Mouse (Mus musculus) intestine, embryonic 15.5 days (tissue): ENCODE measurements around the gene H2-Aa. TPM values are rescaled to one million over a fixed set of nuclear protein-coding genes. Genes with fewer than 3 reads are reported as not detected.

Experiments used
- ATAC-seq: fragments of 200-750 bp; cut with Nextera tagmentation; 2 replicates; pipeline ENCODE4 v1.8.0; 2017; ENCODE audit warnings: moderate TSS enrichment, moderate library complexity
- H3K27ac ChIP-seq: fragments of 300-500 bp; sonication (generic); 2 replicates; pipeline ENCODE4 v1.5.1; 2015; ENCODE audit warnings: mild to moderate bottlenecking, inconsistent platforms
- H3K27me3 ChIP-seq: fragments of 300-500 bp; sonication (generic); replicated peaks from 2 replicates; pipeline ENCODE4 v1.6.1; 2015; ENCODE audit warnings: inconsistent platforms
- H3K36me3 ChIP-seq: fragments of 300-500 bp; sonication (generic); 2 replicates; pipeline ENCODE4 v1.6.1; 2015; ENCODE audit warnings: inconsistent platforms
- H3K4me1 ChIP-seq: fragments of 300-500 bp; sonication (generic); replicated peaks from 2 replicates; pipeline ENCODE4 v1.6.1; 2015; ENCODE audit warnings: inconsistent platforms
- H3K4me2 ChIP-seq: fragments of 300-500 bp; sonication (generic); replicated peaks from 2 replicates; pipeline ENCODE4 v1.6.1; 2015; ENCODE audit warnings: mild to moderate bottlenecking, inconsistent platforms
- H3K4me3 ChIP-seq: fragments of 300-500 bp; sonication (generic); replicated peaks from 2 replicates; pipeline ENCODE4 v1.5.1; 2015; ENCODE audit warnings: inconsistent platforms
- H3K9ac ChIP-seq: fragments of 300-500 bp; sonication (generic); 2 replicates; pipeline ENCODE4 v1.6.1; 2015; ENCODE audit warnings: inconsistent platforms
- H3K9me3 ChIP-seq: fragments of 300-500 bp; sonication (generic); 2 replicates; pipeline ENCODE4 v1.6.1; 2016; ENCODE audit warnings: inconsistent platforms
- WGBS: fragments of 180-500 bp; shearing (Covaris S2); methylation state at CpG from one replicate; pipeline ENCODE4 v1.1.7; 2015; 5-methylcytosine and 5-hydroxymethylcytosine counted together
- polyA plus RNA-seq: library from polyadenylated mRNA; unstranded; fragments of >200 nt; fragmentation: Nextera tagmentation; extraction: Ambion mirVana; gene quantifications from 2 replicates; pipeline ENCODE4 v1.2.1, GENCODE M21; 2015

Gene H2-Aa
- polyA plus RNA-seq, 1 experiment from 2014 or later = 10.2 TPM

DNA sequence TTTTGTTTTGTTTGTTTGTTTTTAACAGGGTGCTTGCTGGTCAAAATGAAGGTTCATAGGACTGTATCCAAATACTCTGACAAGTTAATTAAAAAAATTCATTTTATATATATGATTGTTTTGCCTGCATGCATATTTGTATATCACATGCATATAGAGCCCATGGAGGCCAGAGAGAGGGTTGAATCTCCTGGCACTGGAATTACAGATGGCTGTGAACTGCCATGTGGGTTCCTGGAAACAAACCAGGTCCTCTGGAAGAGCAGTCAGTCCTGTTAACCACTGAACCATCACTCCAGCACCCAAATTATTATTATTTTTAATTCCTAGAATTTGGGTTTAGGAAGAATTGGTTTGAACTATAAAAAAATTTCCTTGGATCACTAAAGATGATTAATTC is 7.7 kb upstream of the H2-Aa start:
- Histone ChIP-seq H3K4me2 (no peak overlapping the region), H3K4me3 (no peak overlapping the region), H3K27ac (no peak overlapping the region), H3K27me3 (no peaks in the 10 kb centered on the region), H3K36me3 (no peaks in the 10 kb centered on the region), H3K4me1 (no peaks in the 10 kb centered on the region), H3K9ac (no peak overlapping the region), H3K9me3 (no peaks in the 10 kb centered on the region)
- no peak for ATAC-seq

DNA sequence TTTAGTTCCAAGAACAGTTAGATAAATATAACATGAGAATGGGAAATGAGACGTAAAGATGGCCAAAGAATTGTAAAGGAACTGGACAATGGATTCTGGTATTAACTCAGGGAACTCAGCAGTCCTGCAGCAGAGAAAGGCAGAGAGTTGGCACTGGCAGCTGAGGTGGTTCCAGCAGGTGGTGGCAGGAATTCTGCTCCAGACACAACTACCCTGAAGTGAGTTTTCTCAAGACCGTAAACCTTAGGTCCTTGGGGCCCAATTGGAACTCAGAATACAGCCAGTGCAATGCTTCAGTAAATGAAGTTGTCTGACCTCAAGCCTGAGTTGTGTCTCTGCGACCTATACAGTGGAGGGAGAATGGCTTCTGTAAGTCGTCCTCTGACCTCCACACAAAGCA is 6.6 kb upstream of the H2-Aa start:
- Histone ChIP-seq H3K36me3 (no peaks in the 10 kb centered on the region), H3K4me1 (no peaks in the 10 kb centered on the region), H3K4me2 (no peak overlapping the region), H3K27ac (no peak overlapping the region), H3K9me3 (no peaks in the 10 kb centered on the region), H3K27me3 (no peaks in the 10 kb centered on the region), H3K9ac (no peak overlapping the region), H3K4me3 (no peak overlapping the region)
- ATAC-seq = no peak
- WGBS = 56% methylated on average over 4 of the region's 4 CpGs

DNA sequence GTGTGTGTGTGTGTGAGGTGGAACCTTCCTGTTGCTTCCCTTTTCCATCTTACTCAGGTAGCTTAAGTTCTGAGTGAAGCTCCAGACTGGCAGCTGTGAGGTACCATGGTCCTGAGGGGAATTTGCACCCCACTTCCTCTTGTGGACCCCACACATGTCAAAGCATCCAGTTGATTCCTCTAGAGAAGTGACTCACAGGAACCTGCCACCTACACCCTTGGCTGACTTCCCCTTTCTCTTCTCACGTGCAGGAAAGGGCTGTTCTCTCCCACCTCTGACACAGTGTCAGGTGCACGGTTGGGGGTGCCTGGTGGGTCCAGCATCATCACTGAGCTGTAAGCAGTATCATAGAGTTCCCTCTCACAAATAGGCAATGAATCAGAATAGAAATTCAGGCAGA is 5.9 kb upstream of the H2-Aa start:
- no peak overlapping the region for H3K9ac ChIP-seq
- H3K27ac ChIP-seq = no peak overlapping the region
- no peaks in the 10 kb centered on the region for H3K4me1 ChIP-seq
- H3K27me3 ChIP-seq = no peaks in the 10 kb centered on the region
- 45% methylated on average over 2 of the region's 2 CpGs for WGBS
- H3K9me3 ChIP-seq = no peaks in the 10 kb centered on the region
- no peaks in the 10 kb centered on the region for H3K36me3 ChIP-seq
- H3K4me2 ChIP-seq = no peak overlapping the region
- no peak for ATAC-seq
- H3K4me3 ChIP-seq = no peak overlapping the region

DNA sequence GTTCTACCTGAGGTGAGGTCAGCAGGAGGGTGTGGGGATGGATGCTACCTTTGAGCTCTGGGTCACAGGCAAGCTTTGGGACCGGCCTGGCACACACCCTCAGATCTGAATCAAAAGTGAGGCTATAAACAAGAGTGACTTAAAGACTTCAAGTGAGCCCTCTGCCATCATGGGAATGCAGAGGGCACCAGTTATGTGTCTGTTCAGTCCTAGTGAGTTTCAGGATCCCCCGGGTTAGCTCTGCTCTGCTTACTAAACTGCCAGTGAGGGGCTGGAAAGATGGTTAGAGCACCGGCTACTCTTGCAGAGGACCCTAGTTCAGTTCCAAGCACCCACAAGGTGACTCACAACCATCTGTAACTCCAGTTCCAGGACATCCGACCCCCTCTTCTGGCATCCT is 4.9 kb upstream of the H2-Aa start:
- Histone ChIP-seq H3K27me3 (no peaks in the 10 kb centered on the region), H3K4me1 (no peaks in the 10 kb centered on the region), H3K27ac (no peak overlapping the region), H3K36me3 (no peaks in the 10 kb centered on the region), H3K9me3 (no peaks in the 10 kb centered on the region), H3K4me3 (no peak overlapping the region), H3K4me2 (no peak overlapping the region), H3K9ac (no peak overlapping the region)
- ATAC-seq = no peak
- 92% methylated on average over 4 of the region's 4 CpGs for WGBS

DNA sequence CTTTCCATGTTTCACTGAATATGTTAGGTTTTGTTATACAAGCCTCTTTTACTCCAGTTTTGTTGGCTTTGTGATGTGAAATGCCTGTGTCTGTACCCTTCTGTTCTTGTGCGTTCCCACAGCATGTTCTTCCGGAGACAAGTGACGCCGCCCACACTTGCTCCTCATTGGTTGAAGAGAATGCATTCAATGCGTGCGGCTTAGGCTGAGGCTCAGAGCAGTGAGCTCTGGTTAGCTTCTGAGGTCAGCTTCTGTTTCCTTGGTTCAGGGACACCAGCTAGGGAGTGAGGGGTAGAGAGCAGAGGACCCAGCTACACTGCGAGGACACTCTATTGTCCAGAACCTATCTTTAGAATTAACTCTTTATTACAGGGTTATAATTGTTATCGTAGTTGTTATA is 4.0 kb upstream of the H2-Aa start:
- H3K9me3 ChIP-seq = no peaks in the 10 kb centered on the region
- H3K4me1 ChIP-seq = no peaks in the 10 kb centered on the region
- no peak overlapping the region for H3K27ac ChIP-seq
- 15% methylated on average over 8 of the region's 8 CpGs for WGBS
- H3K36me3 ChIP-seq = no peaks in the 10 kb centered on the region
- H3K27me3 ChIP-seq = no peaks in the 10 kb centered on the region
- no peak overlapping the region for H3K9ac ChIP-seq
- H3K4me3 ChIP-seq = no peak overlapping the region
- peak; percentile 82; the same call in 1 of the 2 replicates for ATAC-seq
- H3K4me2 ChIP-seq = no peak overlapping the region

DNA sequence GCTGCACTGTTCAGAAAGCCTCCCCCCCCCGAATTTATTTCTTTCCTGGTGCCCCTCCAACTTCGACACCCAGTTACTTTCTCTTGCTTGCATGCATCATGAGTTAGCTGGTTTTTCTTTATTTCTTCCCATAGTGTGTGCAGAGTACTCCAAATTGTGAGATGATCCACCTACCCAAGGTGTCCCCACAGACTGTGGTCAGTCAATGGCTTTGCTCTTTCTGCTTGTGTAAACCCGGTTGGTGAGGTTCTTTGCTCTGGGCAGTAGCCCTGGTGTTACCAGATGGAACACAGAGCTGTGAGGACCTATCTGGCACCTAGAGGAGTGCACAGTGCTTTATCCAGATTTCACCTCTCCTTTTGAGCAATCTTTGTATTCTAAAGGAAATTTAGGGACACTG is 508 bp upstream of the H2-Aa start:
- no peak overlapping the region for H3K27ac ChIP-seq
- no peaks in the 10 kb centered on the region for H3K9me3 ChIP-seq
- no peak overlapping the region for H3K9ac ChIP-seq
- H3K4me1 ChIP-seq = no peaks in the 10 kb centered on the region
- H3K36me3 ChIP-seq = no peaks in the 10 kb centered on the region
- no peak overlapping the region for H3K4me2 ChIP-seq
- H3K4me3 ChIP-seq = no peak overlapping the region
- 71% methylated on average over 3 of the region's 3 CpGs for WGBS
- no peak for ATAC-seq
- no peaks in the 10 kb centered on the region for H3K27me3 ChIP-seq

DNA sequence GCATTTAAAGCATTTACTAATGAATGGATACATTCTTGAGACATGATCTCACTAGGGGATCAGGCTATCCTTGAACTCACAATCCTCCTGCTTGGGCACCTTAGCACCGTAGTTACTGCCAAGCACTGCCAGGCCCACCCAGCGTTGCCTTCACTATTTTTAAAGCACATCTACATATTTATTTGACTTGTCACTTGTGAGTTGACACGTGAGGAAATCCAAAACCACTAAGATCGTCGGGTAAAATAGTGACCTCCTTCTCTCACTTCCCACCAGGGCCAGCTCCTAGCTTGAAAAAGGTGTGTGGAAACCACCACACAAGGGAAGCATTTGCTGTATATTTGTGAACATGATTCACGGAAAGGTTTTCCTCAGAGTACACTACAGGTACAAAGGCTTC is 624 bp downstream of the H2-Aa start:
- H3K27ac ChIP-seq = no peak overlapping the region
- H3K4me1 ChIP-seq = no peaks in the 10 kb centered on the region
- H3K9ac ChIP-seq = no peak overlapping the region
- no peaks in the 10 kb centered on the region for H3K9me3 ChIP-seq
- 67% methylated on average over 6 of the region's 6 CpGs for WGBS
- H3K4me3 ChIP-seq = no peak overlapping the region
- ATAC-seq = no peak
- H3K4me2 ChIP-seq = no peak overlapping the region
- no peaks in the 10 kb centered on the region for H3K36me3 ChIP-seq
- H3K27me3 ChIP-seq = no peaks in the 10 kb centered on the region

DNA sequence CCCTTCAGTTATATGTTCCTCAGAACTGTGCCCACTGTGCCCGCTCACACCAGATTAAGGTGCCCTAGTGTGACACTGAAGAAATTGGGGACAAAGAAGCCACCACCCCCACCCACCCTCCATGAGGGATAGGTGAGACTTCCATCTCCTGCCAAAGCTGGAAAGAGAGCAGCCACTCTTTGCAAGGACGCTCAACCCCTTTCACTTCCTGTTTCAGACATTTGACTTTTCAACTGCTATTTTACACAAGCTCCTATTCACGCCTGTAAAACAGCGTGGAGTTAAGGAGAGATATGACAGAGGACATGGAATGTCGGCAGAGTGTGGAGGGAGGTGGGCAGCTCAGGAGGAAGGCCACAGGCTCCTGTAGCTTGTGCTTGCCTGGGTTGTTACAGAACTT is 1.1 kb downstream of the H2-Aa start:
- ATAC-seq = no peak
- Histone ChIP-seq H3K27me3 (no peaks in the 10 kb centered on the region), H3K4me3 (no peak overlapping the region), H3K4me2 (no peak overlapping the region), H3K9me3 (no peaks in the 10 kb centered on the region), H3K36me3 (no peaks in the 10 kb centered on the region), H3K27ac (no peak overlapping the region), H3K4me1 (no peaks in the 10 kb centered on the region), H3K9ac (no peak overlapping the region)
- 75% methylated on average over 5 of the region's 5 CpGs for WGBS

DNA sequence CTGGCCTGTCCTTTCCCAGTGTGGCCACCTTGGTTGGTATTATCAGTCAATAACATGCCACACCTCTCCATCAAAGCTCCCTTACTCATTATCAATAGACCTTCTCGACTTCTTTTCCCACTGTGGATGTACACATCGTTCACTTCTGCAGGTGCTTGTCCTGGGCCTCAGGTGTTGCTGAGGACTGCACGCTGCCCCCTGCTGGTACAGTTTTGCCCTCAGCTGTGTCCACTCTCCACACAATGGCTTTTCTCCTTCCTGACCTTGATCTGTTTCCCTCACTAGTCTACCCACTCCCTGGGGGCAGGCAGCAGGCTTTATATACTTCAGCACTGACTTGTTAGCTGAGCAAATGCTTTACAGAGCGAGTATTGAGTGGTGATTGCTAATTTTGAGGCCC is 1.8 kb downstream of the H2-Aa start:
- H3K36me3 ChIP-seq = no peaks in the 10 kb centered on the region
- no peak for ATAC-seq
- H3K27me3 ChIP-seq = no peaks in the 10 kb centered on the region; the same call in 1 of the 2 replicates
- H3K4me3 ChIP-seq = no peak overlapping the region
- no peak overlapping the region for H3K9ac ChIP-seq
- H3K4me1 ChIP-seq = no peaks in the 10 kb centered on the region
- no peak overlapping the region for H3K27ac ChIP-seq
- no peaks in the 10 kb centered on the region for H3K9me3 ChIP-seq
- no peak overlapping the region for H3K4me2 ChIP-seq
- 34% methylated on average over 4 of the region's 4 CpGs for WGBS

DNA sequence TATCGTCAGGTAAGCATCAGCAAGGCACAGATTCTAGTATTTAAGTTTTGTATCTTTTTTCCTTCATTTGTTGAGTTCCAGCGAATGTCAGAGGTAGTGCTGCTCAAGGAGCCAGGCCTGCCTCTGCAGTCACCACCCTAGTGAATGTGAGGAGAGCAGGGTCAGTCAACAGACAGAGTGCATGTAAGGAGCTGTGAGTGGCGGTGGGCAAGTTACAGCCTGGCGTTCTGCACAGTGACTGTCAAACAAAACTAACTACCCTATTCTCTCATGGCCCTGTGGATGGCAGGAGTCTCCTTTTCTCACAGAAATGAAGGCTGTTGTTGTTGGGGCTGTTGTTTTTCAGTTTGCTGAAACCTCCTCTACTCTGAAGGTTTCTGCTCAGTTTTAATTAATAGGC is 2.3 kb downstream of the H2-Aa start:
- ATAC-seq = no peak
- no peaks in the 10 kb centered on the region for H3K36me3 ChIP-seq
- H3K9ac ChIP-seq = no peak overlapping the region
- H3K27me3 ChIP-seq = no peaks in the 10 kb centered on the region; the same call in 1 of the 2 replicates
- H3K4me1 ChIP-seq = no peaks in the 10 kb centered on the region
- H3K4me3 ChIP-seq = no peak overlapping the region
- H3K27ac ChIP-seq = no peak overlapping the region
- H3K4me2 ChIP-seq = no peak overlapping the region
- WGBS = 66% methylated on average over 4 of the region's 4 CpGs
- no peaks in the 10 kb centered on the region for H3K9me3 ChIP-seq

DNA sequence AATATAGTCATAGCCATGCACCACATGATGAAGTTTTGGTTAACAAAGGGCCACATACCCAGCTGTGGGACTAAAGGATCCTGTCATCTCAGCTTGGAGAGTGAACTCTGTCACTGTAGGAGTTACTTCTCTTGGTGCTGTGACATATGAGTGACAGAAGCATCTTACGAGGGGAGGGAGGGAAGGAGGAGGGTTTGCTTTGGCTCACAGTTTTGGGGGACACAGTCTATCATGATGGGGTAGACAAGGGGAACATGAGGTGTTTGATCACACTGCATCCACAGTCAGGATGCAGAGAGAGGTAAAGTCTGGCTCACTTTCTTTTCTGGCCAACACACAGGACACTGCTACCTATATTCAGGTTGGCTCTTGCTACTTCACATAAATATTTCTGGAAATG is 5.8 kb downstream of the H2-Aa start:
- no peak overlapping the region for H3K9ac ChIP-seq
- H3K4me1 ChIP-seq = no peaks in the 10 kb centered on the region
- H3K4me3 ChIP-seq = no peak overlapping the region
- no peaks in the 10 kb centered on the region; the same call in 1 of the 2 replicates for H3K27me3 ChIP-seq
- H3K36me3 ChIP-seq = no peaks in the 10 kb centered on the region
- H3K4me2 ChIP-seq = no peak overlapping the region
- 63% methylated on average over 1 of the region's 1 CpGs for WGBS
- H3K9me3 ChIP-seq = no peaks in the 10 kb centered on the region
- H3K27ac ChIP-seq = no peak overlapping the region
- no peak for ATAC-seq

DNA sequence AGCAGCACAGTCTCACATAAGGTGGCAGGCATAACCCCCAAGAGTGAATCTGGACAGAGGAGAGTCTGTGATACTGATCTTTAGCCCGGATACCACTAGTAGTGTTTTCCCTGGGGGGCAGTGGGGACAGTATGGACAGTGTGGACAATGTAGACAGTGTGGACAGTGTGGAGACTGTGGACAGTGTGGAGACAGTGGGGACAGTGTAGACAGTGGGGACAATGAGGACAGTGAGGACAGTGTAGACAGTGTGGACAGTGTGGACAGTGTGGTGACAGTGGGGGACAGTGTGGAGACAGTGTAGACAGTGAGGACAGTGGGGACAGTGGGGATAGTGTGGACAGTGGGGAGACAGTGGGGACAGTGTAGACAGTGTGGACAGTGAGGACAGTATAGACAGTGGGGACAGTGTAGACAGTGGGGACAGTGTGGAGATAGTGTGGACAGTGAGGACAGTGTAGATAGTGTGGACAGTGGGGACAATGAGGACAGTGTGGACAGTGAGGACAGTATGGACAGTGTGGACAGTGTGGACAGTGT is 7.1 kb downstream of the H2-Aa start:
- no peaks in the 10 kb centered on the region for H3K9me3 ChIP-seq
- no peak overlapping the region for H3K9ac ChIP-seq
- WGBS = 87% methylated on average over 1 of the region's 1 CpGs
- H3K4me1 ChIP-seq = no peaks in the 10 kb centered on the region
- no peak overlapping the region for H3K4me3 ChIP-seq
- no peaks in the 10 kb centered on the region for H3K36me3 ChIP-seq
- H3K4me2 ChIP-seq = no peak overlapping the region
- H3K27ac ChIP-seq = no peak overlapping the region
- no peak for ATAC-seq
- no peaks in the 10 kb centered on the region; the same call in 1 of the 2 replicates for H3K27me3 ChIP-seq

DNA sequence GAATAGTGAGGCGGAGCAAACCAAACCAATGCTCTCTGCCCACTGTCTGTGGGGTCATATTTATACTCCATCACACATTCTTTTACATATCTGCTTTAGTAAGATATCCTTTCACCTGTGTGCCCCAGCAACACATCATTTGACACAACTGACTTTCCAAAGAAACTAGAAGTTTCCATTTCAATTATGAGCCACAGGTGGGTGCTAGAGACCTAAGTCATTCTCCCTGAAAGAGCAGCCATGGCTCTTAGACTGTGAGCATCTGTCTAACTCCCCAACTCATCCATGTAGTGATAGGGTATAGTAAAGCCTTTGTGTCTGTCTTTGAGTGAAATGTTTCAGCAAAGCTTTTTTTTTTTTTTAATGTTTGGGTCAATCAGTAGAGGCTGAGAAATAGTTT is 15.5 kb downstream of the H2-Aa start:
- H3K36me3 ChIP-seq = no peaks in the 10 kb centered on the region
- no peaks in the 10 kb centered on the region for H3K4me1 ChIP-seq
- no peak overlapping the region for H3K9ac ChIP-seq
- no peaks in the 10 kb centered on the region for H3K27me3 ChIP-seq
- no peak overlapping the region for H3K4me3 ChIP-seq
- H3K27ac ChIP-seq = no peak overlapping the region
- ATAC-seq = no peak
- no peak overlapping the region for H3K4me2 ChIP-seq
- WGBS = 75% methylated on average over 1 of the region's 1 CpGs
- no peaks in the 10 kb centered on the region for H3K9me3 ChIP-seq
